ENCODE assay signal across 28 mouse cellular contexts in genomic region chr13:96499891-96500290, GRCm38 (mm10). TPM values are rescaled to one million over a fixed set of nuclear protein-coding genes. Genes with fewer than 3 reads are reported as not detected.
DNase-seq lines count a peak whose midpoint lies in the region; ATAC-seq and TF ChIP-seq lines count a peak whose summit lies in the region.
"Had no signal": no experiment of that assay in that cellular context is flagged by ENCODE, and none has a peak within 500 bp of the region (broad histone marks: within the 10 kb centered on the region; RNA-seq: fewer than 3 reads in every experiment).

No protein-coding gene starts in this region.

- no peak for TF ChIP-seq CTCF in left cerebral cortex, adult 2 months (IDR thresholded peaks at IDR 0.05)

- H3K4me2 ChIP-seq in kidney, embryonic 14.5 days (replicated peaks; ENCODE audit: low read depth, low read length): no peak overlapping the region
- H3K4me2 ChIP-seq: embryonic facial prominence, embryonic 13.5 days; embryonic facial prominence, embryonic 15.5 days; forebrain, embryonic 12.5 days had no signal

- no peak overlapping the region for H3K4me3 ChIP-seq in kidney, embryonic 14.5 days (ENCODE audit: low read length)
- no peak overlapping the region for H3K4me3 ChIP-seq in left cerebral cortex, adult 2 months
- H3K4me3 ChIP-seq: embryonic facial prominence, embryonic 13.5 days; embryonic facial prominence, embryonic 15.5 days; erythroblast, embryonic 14.5 days; forebrain, embryonic 10.5 days; forebrain, embryonic 12.5 days had no signal

- no peaks in the 10 kb centered on the region for H3K4me1 ChIP-seq in kidney, embryonic 14.5 days (ENCODE audit: control insufficient read depth, insufficient read depth, low read length)
- H3K4me1 ChIP-seq: embryonic facial prominence, embryonic 13.5 days; embryonic facial prominence, embryonic 15.5 days; forebrain, embryonic 12.5 days had no signal

- 86% methylated on average over 2 of the region's 2 CpGs for WGBS in kidney, embryonic 14.5 days

- intact Hi-C loops in left cerebral cortex, adult 2 months (cut with DNase I): no loop called here

- H3K9ac ChIP-seq in kidney, embryonic 14.5 days (ENCODE audit: low read depth, low read length): no peak overlapping the region
- H3K9ac ChIP-seq: embryonic facial prominence, embryonic 13.5 days; embryonic facial prominence, embryonic 15.5 days; forebrain, embryonic 12.5 days had no signal

- no peak overlapping the region for H3K27ac ChIP-seq in kidney, embryonic 14.5 days (ENCODE audit: low read depth, low read length)
- H3K27ac ChIP-seq in left cerebral cortex, adult 2 months: peak overlapping the region; percentile 32
- H3K27ac ChIP-seq: embryonic facial prominence, embryonic 13.5 days; embryonic facial prominence, embryonic 15.5 days; forebrain, embryonic 10.5 days; forebrain, embryonic 12.5 days had no signal

- no peak for ATAC-seq in kidney, embryonic 14.5 days (ENCODE audit: low FRiP score, low TSS enrichment)
- ATAC-seq: forebrain, embryonic 14.5 days; forebrain, embryonic 16.5 days had no signal

- no peaks in the 10 kb centered on the region for H3K36me3 ChIP-seq in kidney, embryonic 14.5 days (ENCODE audit: control insufficient read depth, insufficient read depth, low read length)
- H3K36me3 ChIP-seq: forebrain, embryonic 12.5 days had no signal

- no peaks in the 10 kb centered on the region for H3K27me3 ChIP-seq in kidney, embryonic 14.5 days (ENCODE audit: control insufficient read depth, insufficient read depth, low read length)
- H3K27me3 ChIP-seq: embryonic facial prominence, embryonic 13.5 days; embryonic facial prominence, embryonic 15.5 days; forebrain, embryonic 12.5 days had no signal

- H3K9me3 ChIP-seq in kidney, embryonic 14.5 days (ENCODE audit: control insufficient read depth, low read length): no peaks in the 10 kb centered on the region
- H3K9me3 ChIP-seq: embryonic facial prominence, embryonic 13.5 days; embryonic facial prominence, embryonic 15.5 days; forebrain, embryonic 10.5 days; forebrain, embryonic 12.5 days had no signal

- DNase-seq in kidney, adult 9 months: peak; percentile 46
- no peak for DNase-seq in left cerebral cortex, adult 2 months (ENCODE audit: extremely low spot score in 1 of 2, low spot score in 2 of 2)
- DNase-seq in left cerebral cortex, adult 18-20 months (ENCODE audit: low spot score in 2 of 2): no peak
- DNase-seq: adrenal gland, adult 2 months; adrenal gland, postnatal 10 days; adrenal gland, postnatal 25 days; cerebellum, adult 11 months; cerebellum, adult 18-20 months; cerebellum, adult 8-10 months; cerebellum, adult 9-11 months; cerebellum, postnatal 14 days; cerebellum, postnatal 36 days; embryo, embryonic 11 days had no signal

RNA-seq across cellular contexts. Expression of gene Gm17622, which starts 9.4 kb away (rescaled TPM):
- polyA plus RNA-seq in kidney, embryonic 14.5 days (2014; fragmentation: Nextera tagmentation; extraction: Ambion mirVana): not detected in 2 replicates
- not detected for total RNA-seq in left cerebral cortex, adult 2 months (2021)
- total RNA-seq in left cerebral cortex, adult 18-20 months (2021): not detected
- total RNA-seq: adrenal gland, adult 2 months; adrenal gland, postnatal 10 days; adrenal gland, postnatal 25 days; adrenal gland, postnatal 4 days; common myeloid progenitor, adult 5-6 weeks; ES-E14; MEL had no signal
- polyA plus RNA-seq: adrenal gland, adult 2 months; brain, embryonic 14.5 days; C2C12; embryonic facial prominence, embryonic 11.5 days; embryonic facial prominence, embryonic 13.5 days; embryonic facial prominence, embryonic 15.5 days; erythroblast, embryonic 14.5 days; forebrain, embryonic 10.5 days; forebrain, embryonic 12.5 days; forebrain, embryonic 14.5 days; forebrain, embryonic 16.5 days had no signal

RNA-seq across cellular contexts. Expression of gene Ankdd1b, which starts 28.9 kb away (rescaled TPM):
- 0.28 TPM in 1 of 2 replicates, not detected in the other for polyA plus RNA-seq in kidney, embryonic 14.5 days (2014; fragmentation: Nextera tagmentation; extraction: Ambion mirVana)
- under 1 TPM; 0.14 to 0.23 TPM for total RNA-seq in left cerebral cortex, adult 2 months (2021)
- under 1 TPM in 1 of 2 experiments, not detected in 1; 0.61 TPM for total RNA-seq in left cerebral cortex, adult 18-20 months (2021)
- total RNA-seq: common myeloid progenitor, adult 5-6 weeks had no signal
- polyA plus RNA-seq: C2C12; embryonic facial prominence, embryonic 11.5 days; forebrain, embryonic 10.5 days; forebrain, embryonic 12.5 days; forebrain, embryonic 14.5 days; forebrain, embryonic 16.5 days had no signal

RNA-seq across cellular contexts. Expression of gene Polk, which starts 42.5 kb away (rescaled TPM):
- 5.4 and 10.8 TPM in 2 replicates for polyA plus RNA-seq in kidney, embryonic 14.5 days (2014; fragmentation: Nextera tagmentation; extraction: Ambion mirVana)
- 10 to 100 TPM; 11.8 to 13.6 TPM for total RNA-seq in left cerebral cortex, adult 2 months (2021)
- total RNA-seq in left cerebral cortex, adult 18-20 months (2021): 10 to 100 TPM; 11.8 to 12.3 TPM

RNA-seq across cellular contexts. Expression of gene Col4a3bp, which starts 42.5 kb away (rescaled TPM):
- polyA plus RNA-seq in kidney, embryonic 14.5 days (2014; fragmentation: Nextera tagmentation; extraction: Ambion mirVana): 8.4 and 13.4 TPM in 2 replicates
- 10 to 100 TPM; 68.3 to 68.5 TPM for total RNA-seq in left cerebral cortex, adult 2 months (2021)
- 10 to 100 TPM; 70.2 to 71.8 TPM for total RNA-seq in left cerebral cortex, adult 18-20 months (2021)
